ENCODE assay signal across 8 mouse cellular contexts in the genomic region with DNA sequence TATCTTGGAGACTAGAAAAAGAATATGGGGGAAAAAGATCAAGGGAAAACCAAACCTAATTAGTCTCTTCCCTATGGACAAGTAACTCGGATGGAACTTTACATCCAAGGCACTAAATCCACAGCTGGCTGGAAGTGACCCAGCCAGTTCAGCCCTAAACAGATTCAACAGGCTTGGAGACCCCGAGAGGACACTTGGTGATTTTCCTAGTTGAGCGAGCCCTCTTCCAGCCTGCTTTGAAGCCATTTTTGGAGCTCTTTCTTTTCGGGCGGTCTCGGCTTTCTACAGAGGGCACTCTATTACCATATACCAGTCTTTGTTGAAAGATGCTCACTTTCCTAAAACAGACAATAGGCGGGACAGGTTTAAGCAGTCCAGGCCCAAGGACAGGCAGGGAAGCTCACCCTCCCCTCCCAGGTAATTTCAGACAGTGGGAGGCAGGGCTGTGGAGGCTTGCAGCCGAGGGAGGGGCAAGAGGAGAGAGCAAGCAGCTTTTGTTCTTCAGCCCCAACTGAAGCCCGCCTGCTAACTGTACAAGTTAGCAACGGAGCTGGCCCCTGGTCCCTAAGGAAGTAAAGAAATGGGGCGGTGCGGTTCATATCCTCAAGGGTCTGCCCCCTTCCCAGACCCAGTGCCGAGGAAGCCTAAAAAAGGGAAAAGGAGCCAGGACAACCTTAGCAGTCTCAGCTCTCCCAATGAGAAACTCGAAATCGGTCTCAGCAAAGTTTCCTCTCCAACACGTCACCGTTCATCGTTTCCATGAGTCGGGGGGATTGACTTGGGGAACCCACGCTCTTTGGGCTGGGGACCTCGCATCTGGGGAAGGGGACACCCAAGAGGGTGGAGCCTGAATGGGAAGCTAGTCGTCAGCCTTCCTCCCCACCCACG. TPM values are rescaled to one million over a fixed set of nuclear protein-coding genes. Genes with fewer than 3 reads are reported as not detected.
DNase-seq lines count a peak whose midpoint lies in the region; ATAC-seq lines count a peak whose summit lies in the region.

No protein-coding gene starts in this region.

- no peaks in the 10 kb centered on the region for H3K36me3 ChIP-seq in forebrain, embryonic 15.5 days
- no peaks in the 10 kb centered on the region for H3K36me3 ChIP-seq in hindbrain, embryonic 14.5 days (replicated peaks; ENCODE audit: control insufficient read depth, insufficient read depth)
- peaks cover 13% of the 10 kb centered on the region for H3K36me3 ChIP-seq in liver, embryonic 12.5 days

- peak overlapping the region; percentile 64 for H3K9ac ChIP-seq in forebrain, embryonic 15.5 days (replicated peaks)
- peak overlapping the region; percentile 63 for H3K9ac ChIP-seq in hindbrain, embryonic 14.5 days
- peak overlapping the region; percentile 73 for H3K9ac ChIP-seq in liver, embryonic 12.5 days

- H3K9me3 ChIP-seq in forebrain, embryonic 15.5 days = no peaks in the 10 kb centered on the region
- no peaks in the 10 kb centered on the region for H3K9me3 ChIP-seq in hindbrain, embryonic 14.5 days (ENCODE audit: control insufficient read depth, low read length)
- no peaks in the 10 kb centered on the region for H3K9me3 ChIP-seq in liver, embryonic 12.5 days (replicated peaks)

- intact Hi-C loops in left cerebral cortex, postnatal 36 days (cut with DNase I) = loop anchor here (5.0 kb wide), 1 partner anchor 119 kb away; no protein-coding TSS in a partner anchor

- WGBS in forebrain, embryonic 15.5 days = under 1% methylated on average over 23 of the region's 23 CpGs
- under 1% methylated on average over 23 of the region's 23 CpGs for WGBS in hindbrain, embryonic 14.5 days
- WGBS in liver, embryonic 12.5 days (ENCODE audit: insufficient replicate concordance) = 3% methylated on average over 23 of the region's 23 CpGs

- peak overlapping the region; percentile 57 for H3K4me3 ChIP-seq in forebrain, embryonic 15.5 days
- peak overlapping the region; percentile 60 for H3K4me3 ChIP-seq in hindbrain, embryonic 14.5 days (replicated peaks; ENCODE audit: low read length)
- peak overlapping the region; percentile 68 for H3K4me3 ChIP-seq in liver, embryonic 12.5 days

- H3K4me2 ChIP-seq in forebrain, embryonic 15.5 days (replicated peaks) = peak overlapping the region; percentile 94
- peak overlapping the region; percentile 99 for H3K4me2 ChIP-seq in hindbrain, embryonic 14.5 days (replicated peaks)
- H3K4me2 ChIP-seq in liver, embryonic 12.5 days = peak overlapping the region; percentile 92

- peak; percentile 68 for DNase-seq in A20 (ENCODE audit: low read depth, low spot score)
- DNase-seq in adrenal gland, adult 18-20 months (ENCODE audit: low spot score in 2 of 2) = peak; percentile 47 to 63
- peak; percentile 47 for DNase-seq in hindbrain, embryonic 14.5 days (ENCODE audit: low spot score)
- peak; percentile 23 to 38 for DNase-seq in natural killer cell, adult 2 months (ENCODE audit: low spot score in 2 of 2)
- peak; percentile 69 for DNase-seq in thymus, postnatal 25 days
- no peak for DNase-seq in left cerebral cortex, postnatal 36 days (ENCODE audit: low spot score in 2 of 2)

- peaks cover 79% of the 10 kb centered on the region for H3K4me1 ChIP-seq in forebrain, embryonic 15.5 days
- peaks cover 36% of the 10 kb centered on the region; the same call in 1 of the 2 replicates for H3K4me1 ChIP-seq in hindbrain, embryonic 14.5 days (replicated peaks; ENCODE audit: control insufficient read depth, insufficient read depth, low read length)
- H3K4me1 ChIP-seq in liver, embryonic 12.5 days = peaks cover 41% of the 10 kb centered on the region

- ATAC-seq in forebrain, embryonic 15.5 days (replicated peaks) = no peak
- ATAC-seq in hindbrain, embryonic 14.5 days (ENCODE audit: low FRiP score) = peak; percentile 6; the same call in 1 of the 2 replicates
- no peak for ATAC-seq in liver, embryonic 12.5 days

- peak overlapping the region; percentile 78 for H3K27ac ChIP-seq in forebrain, embryonic 15.5 days (replicated peaks)
- H3K27ac ChIP-seq in hindbrain, embryonic 14.5 days = peak overlapping the region; percentile 88
- peak overlapping the region; percentile 80 for H3K27ac ChIP-seq in liver, embryonic 12.5 days

- peaks cover 15% of the 10 kb centered on the region for H3K27me3 ChIP-seq in forebrain, embryonic 15.5 days
- H3K27me3 ChIP-seq in hindbrain, embryonic 14.5 days (ENCODE audit: control insufficient read depth, insufficient read depth, low read length) = peaks cover 42% of the 10 kb centered on the region
- peaks cover 53% of the 10 kb centered on the region for H3K27me3 ChIP-seq in liver, embryonic 12.5 days (replicated peaks)

RNA-seq across cellular contexts. Expression of a gene that starts 4.6 kb away (rescaled TPM):
- total RNA-seq in adrenal gland, adult 18-20 months (2021) = 10 to 100 TPM; 42.5 to 58.2 TPM
- 12.4 and 14.1 TPM in 2 replicates for polyA plus RNA-seq in forebrain, embryonic 15.5 days (2015; fragmentation: Nextera tagmentation; extraction: Ambion mirVana)
- polyA plus RNA-seq in hindbrain, embryonic 14.5 days (2014; fragmentation: Nextera tagmentation; extraction: Ambion mirVana) = 11.8 and 12.0 TPM in 2 replicates
- polyA plus RNA-seq in liver, embryonic 12.5 days (2016; fragmentation: Nextera tagmentation; extraction: Ambion mirVana) = 13.3 and 13.8 TPM in 2 replicates
- 1 to 10 TPM in 1 of 2 experiments, under 1 TPM in 1; 0.99 to 1.2 TPM for total RNA-seq in left cerebral cortex, postnatal 36 days (2021)

Comparison
In these comparisons a context has a peak if more than half of its experiments do, and no peak if none do; other contexts are left out.
1. DNase-seq: peak in A20 (single experiment), adrenal gland, adult 18-20 months (2 of 2), hindbrain, embryonic 14.5 days (single experiment), natural killer cell, adult 2 months (2 of 2) and thymus, postnatal 25 days (single experiment); none in left cerebral cortex, postnatal 36 days (0 of 2).
2. Peak in every context shown above with its lines, with median percentiles within 50 percentile points of each other: H3K27ac ChIP-seq, H3K4me2 ChIP-seq, H3K4me3 ChIP-seq and H3K9ac ChIP-seq.